Mouse (Mus musculus) layer of hippocampus, postnatal 14 days (tissue): Measurements from ENCODE around the gene Rnf10. TPM values are rescaled to one million over a fixed set of nuclear protein-coding genes. Genes with fewer than 3 reads are reported as not detected.
A peak's percentile ranks its signal among the peaks of the same experiment; 100 is the strongest.

Source experiments
- DNase-seq, 2 experiments: peaks; one replicate each; pipeline ENCODE4 v3.0.0; 2021 to 2022; ENCODE audit warnings: low spot score in 2 of 2, mixed read lengths in 1 of 2
- total RNA-seq, 2 experiments: library from RNA; stranded (reverse); gene quantifications; 2 replicates each; pipeline ENCODE4 v1.2.3; 2021

The Rnf10 gene
- total RNA-seq, 2 experiments from 2014 or later: 262 to 266 TPM

DNA sequence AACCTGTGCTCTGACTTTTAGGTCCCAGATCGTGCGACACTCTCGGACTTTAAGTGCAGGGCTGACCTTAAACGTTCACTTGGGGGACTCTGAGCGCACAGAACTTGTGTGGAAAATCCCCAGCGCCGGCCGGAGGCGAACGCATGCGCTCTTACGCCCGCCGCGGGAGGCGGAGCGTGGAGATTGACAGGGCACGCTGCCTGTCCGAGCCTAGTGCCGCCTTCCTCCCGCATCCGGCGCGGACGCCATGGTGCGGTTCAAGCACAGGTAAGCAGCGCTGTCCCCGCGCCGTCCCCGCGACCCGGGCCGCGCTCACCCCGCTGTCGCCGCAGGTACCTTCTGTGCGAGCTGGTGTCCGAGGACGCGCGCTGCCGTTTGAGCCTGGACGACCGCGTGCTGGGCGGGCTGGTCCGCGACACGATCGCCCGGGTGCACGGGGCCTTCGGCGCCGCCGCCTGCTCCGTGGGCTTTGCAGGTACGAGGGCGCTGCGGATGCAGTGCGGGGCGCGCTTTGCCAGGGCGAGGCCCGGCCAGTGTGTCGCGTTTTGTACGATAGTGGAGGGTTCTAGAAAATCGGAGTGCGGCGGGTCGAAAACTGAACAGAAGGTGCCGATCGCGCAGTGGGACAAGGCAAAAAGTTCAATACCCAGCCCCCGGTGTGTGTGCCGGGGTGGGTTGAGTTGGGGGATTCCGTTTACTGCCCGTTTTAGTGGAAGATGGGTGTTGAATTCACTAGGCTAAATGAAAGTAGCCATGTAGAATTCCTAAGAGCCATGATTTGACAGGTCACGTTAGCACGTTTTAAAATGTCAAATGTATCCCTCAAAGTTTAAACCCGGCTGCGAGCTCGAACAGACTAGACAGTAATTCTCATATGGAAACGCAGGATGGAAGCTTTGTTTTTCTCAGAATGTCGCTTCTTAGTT, 34.6 kb downstream of the Rnf10 start:
- DNase-seq: peak; percentile 86 to 93

DNA sequence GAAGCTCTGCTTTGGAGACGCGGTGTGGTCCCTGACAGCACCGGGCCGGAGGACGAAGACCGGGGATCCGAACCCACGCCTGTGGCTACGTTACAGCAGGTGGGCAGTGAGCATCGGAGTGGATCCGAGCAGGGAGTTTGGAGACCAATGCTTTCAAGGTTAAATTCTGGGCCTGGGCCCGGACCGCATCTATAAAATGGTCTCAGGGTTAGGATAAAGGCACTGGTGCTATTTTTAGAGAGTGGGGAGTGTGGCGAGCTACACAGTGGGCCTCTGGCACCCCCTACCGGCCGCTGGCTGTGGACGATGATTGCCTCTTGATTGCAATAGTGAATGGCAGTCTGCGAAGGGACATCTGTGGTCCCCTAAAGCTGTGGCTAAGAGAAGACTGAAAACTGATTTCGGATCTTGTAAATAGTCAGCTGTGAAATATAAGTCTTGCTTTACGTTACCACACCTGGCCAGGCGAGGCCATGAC, 36.9 kb downstream of the Rnf10 start, which contains the start of gene Pop5:
Gene Pop5, plus strand, starts transcription at position 51 of the 478 bp plus-strand sequence.
- DNase-seq: peak; percentile 91 to 92

DNA sequence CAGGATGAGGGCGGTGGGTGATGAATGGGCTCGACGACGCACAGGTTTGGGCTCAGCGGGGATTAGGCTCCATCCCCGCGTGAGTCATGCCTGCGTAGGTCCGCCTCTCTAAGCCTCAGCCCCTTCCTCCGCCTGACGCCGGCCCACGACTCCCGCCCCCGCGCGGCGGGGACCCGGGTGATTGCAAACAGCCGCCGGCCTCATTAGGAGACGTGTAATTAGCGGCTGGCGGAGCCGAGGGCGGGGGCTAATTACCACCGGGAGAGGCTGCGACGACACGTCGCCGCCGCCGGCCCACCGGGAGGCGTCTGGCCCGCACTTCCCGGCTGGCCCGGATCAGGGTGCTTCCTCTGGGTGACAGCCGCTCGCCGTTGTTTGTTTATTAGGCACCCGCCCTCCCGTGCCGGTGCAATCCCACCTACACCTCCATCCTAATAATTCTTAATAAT, 37.4 kb downstream of the Rnf10 start:
- DNase-seq: peak; percentile 62 to 64

DNA sequence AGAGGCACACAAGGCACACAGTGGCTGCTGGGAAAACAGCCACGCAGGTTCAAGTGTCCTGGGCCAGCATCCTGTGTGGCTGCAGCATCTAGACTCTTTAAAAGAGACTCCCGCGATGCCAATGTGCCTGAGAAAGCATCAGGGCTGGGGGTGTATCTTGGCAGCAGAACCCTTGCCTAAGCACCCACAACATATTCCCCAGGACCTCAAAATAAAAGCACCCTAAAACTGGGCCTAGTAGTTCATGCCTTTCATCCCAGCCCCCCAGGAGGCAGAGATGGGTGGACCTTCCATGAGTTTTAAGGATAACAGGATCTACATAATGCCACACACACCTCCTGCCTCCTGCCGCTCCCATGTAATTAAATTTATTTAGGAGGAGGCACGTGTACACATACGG, 38.2 kb downstream of the Rnf10 start:
- DNase-seq: no peak

DNA sequence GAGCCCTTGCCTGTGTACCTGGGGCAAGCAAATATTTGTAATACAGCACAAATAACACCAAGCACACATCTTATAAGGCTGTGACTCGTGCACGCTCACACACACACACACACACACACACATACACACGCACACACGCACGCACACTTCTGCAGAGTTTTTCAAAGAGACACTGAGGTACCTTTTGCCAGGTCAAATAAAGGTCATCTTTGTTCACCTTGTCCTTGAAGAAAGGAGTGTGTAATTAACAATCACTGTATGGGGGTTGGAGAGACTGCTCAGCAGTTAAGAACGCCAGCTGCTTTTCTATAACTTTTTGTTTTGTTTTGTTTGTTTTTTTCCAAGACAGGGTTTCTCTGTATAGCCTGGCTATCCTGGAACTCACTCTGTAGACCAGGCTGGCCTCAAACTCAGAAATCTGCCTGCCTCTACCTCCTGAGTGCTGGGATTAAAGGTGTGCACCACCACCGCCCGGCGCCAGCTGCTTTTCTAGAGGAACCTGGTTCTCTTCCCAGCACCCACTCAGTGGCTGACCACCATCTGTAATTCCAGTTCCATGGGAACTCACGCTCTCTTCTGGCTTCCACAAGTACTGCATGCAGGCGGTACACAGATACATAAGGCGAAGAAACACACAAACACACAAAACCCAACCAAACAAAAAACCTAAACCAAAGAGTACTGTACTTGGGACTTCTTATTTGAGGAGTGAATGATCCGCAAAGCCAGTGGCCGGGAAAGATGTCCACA, 39.5 kb downstream of the Rnf10 start:
- no peak for DNase-seq

DNA sequence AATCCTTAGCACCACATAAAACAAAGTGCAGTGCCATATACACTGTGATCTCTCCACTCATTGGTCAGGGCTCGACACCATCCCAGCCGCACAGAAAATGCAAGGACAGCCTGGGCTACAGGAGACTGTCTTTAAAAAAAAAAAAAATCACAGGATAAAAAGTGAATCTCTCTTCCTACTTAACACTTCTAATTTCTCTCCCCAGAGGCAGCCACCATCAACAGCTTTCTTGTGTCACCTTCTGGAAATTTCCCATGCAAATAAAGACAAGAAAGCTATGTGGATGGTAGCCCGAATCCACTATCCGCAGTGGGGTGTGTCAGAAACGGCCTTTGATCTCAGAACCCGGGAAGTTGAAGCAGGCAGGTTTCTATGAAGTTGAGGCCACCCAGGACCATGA, 40.2 kb downstream of the Rnf10 start:
- no peak for DNase-seq

DNA sequence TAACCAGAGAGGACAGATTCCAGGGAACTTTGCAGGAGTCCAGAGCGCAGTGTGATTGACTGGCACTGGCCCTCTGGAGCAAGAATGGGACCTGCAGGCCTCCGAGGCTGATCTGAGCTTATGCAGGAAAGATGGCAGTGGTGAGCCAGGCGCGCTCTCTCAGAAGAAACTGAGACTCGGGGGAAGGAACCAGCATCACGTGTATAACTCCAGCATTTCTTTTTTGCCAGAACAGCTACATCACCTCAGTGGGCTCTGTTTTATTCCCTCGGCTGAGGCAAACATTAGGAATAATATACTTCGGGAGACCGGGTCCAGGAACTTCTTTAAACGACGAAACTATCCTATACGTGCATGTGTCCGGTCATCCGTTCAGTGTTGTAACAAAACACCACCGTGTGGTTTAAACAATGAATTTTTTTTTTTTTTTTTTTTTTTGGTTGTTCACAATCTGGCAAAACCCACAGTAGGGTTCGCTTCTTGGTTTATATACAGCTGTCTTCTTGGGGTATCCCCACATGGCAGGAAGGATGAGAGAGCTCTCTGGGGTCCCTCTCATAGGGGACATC, 41.1 kb downstream of the Rnf10 start:
- no peak for DNase-seq

DNA sequence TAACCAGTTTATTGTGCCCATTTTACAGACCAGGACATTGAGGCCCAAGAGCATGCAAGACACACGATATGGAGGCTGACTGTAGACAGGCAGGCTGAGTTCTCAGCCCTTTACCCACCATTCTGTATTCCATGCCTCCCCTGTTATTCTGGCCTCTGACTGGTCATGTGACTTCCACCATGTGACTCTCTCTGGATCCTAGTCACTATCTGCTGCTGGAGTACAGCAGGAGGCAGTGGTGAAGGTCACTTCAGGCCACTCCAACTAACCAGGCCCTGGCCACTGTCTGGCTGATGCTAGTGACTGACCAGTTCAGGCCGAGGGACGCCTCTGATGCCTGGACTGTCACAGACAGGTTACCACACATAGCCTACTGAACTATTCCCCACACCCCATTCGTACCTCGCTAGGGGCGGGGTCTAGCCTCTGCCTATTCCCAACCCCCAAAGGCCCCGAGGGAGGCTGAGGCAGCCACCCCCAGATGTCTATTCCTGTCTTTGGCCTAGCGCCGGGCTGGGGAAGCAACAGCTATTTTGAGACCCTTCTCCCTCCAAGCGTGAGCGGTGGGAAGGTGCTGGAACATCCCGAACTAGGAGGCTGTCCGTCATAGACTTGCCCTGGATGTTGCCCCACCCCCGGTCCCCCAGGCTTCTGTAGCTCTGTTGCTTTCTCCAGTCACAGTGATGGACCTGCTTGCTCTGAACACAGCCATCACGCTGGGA, 41.7 kb downstream of the Rnf10 start:
- no peak for DNase-seq

DNA sequence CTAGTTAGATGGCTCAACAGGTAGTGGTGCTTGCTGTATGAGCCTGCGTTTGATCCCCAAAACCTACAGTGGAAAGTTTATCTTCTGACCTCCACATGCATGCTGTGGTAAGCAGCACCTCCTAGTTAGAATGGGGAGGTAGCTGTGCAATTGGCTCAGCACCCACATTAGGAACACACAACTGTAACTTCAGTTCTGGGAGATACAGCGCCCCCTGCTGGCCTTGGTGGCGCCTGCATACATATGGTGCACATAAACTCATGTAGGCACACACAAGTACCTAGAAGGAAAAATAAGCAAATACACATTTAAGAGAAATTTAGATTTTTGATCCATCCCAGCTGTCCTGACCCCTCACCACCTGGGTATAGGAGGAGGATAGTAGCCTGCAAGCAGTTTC, 50.2 kb downstream of the Rnf10 start:
- DNase-seq: no peak

DNA sequence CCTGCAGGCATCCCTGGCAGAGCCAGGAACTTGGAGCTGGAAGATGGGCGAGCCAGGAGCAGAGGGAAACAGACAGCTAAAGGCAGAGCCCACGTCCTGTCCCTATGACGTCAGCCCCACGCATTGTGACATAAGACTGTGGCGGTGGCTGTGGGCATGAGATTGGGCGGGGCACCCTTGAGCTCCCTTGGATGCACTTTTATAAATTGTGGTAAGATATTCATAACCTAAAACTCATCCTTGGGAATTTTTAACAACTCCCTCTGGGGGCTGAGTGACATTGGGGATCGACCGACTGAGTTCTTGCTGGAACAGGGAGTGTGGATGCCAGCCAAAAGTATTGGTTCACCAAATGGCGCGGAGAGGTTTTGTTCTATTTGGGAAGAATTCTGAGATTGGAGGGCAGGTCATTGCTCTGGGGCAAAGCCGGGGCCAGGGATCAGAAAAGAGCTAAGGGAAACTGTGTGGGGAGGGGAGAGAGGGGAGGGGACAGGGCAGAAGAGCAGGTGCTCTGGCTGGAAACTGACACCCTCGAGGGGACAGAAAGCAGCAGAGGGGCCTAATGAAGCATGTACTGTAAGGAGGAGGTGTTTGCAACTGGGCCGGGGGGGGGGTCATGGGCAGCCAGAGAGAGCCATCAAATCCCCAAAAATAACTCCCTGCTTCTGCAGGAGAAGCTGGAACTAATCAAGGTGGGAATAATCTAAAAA, 51.6 kb downstream of the Rnf10 start:
- no peak for DNase-seq

DNA sequence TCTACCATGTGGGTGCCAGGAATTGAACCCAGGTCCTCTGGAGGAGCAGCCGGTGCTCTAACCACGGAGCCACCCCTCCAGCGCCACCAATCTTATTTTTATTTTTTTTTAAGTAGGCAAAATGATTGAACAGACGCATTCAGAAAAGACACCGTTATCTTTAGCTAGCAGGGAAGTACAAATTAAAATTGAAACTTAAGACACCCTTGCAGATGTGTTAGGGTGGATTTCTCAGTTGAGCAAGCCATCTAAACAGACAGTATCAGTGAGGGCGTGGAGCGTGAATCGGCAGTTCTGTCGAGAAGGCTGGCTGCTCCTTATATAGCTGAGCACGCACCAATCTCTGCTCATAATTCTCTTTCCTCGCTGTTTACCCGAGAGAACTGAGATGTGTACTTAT, 54.7 kb downstream of the Rnf10 start:
- no peak for DNase-seq

DNA sequence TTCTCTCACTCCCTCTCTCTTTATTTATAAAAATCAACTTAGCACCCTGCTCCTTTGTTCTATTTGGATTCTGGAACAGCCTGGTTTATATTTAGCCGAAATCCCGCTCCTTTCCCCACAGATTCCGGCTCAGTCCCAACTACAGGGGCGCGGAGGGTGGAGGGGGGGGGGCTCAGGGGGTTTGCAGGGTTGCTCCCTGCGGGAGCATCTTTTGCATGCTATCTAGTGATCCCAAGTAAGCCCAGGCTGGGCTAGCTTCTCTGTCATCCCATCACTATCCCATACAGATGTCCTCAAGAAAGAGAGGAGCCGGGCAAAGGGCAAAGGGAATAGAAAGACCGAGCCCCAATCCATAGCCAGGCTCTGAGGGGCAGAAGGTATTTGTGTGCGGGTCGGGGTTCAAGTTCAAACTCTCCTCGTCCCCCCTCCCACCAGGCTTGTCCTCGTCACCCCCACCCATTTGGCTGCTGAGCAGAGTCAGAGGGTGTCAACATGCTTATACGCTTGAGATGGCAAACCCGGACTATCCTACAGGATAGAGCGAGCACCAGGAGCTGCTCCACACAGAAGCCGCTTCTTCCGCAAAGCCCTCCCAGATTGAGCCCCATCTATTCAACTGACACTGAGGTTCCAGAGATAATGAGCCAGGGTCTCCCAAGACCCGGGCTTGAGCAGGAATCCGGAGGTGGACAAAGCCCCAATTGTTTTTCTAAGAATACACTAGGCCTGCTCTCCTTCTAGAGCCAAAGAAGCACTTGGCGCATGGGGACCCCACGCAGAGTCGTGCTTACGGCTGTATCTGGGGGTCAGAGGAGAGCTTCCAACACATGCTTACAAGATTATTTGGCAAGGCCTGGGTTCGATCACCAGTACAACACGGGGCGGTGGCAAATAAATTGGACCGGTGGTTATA, 57.2 kb downstream of the Rnf10 start:
- no peak for DNase-seq

DNA sequence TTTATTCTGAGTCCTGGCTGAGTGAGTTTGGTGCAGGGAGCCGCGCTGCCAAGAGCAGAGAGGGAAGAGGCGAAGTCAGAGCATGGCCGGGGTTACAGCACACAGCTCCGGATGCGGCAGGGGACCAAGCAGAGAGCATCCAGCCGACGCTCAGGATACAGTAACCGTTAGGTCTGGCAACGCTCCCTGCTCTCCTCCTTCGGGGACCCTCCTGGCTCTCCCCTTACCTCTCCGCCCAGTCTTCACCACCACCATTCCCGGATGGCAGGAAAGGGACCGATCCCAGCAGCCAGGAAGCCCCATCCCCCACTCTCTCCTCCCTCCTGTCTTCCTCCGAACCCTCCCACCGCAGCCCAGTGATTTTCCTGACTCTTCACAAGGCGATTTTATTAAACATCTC, 57.8 kb downstream of the Rnf10 start:
- DNase-seq: no peak

DNA sequence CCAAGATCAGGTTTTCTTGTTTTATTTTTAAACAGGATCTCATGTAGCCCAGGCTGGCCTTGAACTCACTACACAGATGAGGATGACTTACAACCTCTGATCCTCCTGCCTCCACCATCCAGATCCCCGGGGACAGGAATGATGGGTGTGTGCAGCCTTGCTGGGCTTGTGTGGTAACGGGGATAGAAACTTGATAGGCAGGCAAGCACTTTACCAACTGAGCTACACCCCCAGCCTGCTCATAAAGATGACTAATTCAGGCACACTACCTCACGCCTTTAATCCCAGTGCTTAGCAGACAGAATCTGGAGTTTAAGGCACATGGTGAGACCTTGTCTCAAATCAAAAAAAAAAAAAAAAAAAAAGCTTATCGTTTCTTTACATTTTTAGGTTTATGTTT, 59.8 kb downstream of the Rnf10 start:
- no peak for DNase-seq

DNA sequence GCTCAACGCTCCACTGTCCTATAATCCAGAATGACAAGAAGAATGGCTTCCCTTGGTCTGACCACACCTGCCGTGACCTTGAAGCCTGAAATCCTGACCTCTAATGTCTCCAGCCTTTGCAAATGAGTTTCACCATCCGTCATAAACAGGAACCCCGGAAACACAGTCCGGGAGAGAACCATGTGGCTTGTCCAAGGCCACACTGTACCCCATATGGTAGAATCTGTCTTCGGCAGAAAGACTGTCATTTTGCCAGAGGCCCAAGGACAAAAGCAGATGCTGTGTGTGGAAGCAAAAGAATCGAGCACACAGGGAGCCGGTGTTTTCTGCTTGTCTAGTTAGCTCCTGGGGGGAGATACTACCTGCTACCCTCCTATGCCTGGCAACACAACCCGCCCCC, 60.2 kb downstream of the Rnf10 start:
- no peak for DNase-seq

DNA sequence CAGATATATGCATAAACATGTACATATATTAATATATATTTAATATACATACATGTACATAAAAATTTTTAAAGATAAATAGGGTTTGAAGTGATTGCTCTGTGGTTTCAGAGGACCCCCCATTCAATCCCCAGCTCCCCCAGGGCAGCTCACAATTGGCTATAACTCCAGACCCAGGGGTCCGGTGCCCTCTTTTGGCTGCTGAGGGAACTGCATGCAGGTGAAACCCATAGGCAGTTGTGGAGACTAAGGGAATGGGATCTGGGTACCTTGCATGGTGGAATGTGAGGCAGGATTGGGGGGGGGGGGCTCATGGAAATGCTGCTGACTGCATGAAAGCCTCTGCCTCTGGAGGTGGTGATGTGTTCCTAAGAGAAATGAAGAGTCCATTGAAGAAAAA, 62.3 kb downstream of the Rnf10 start:
- no peak for DNase-seq

DNA sequence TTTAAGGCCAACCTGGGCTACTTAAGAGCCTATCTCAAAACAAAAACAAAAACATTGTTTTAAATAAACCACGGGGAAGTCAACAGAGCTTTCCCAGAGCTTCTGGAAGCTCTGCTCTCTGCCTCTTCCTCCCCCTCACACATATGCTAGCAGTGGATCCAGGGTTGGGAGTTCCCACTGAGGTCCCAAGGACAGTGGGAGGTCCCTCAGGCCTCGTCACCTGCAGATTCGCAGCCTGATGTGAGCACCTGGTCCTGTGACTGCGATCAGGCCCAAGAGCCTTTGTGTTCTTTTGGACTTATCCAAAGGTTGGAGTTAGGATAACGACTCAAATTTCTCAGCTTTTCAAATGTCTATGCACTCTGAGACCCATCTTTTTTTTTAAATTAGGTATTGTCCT, 64.1 kb downstream of the Rnf10 start:
- no peak for DNase-seq

DNA sequence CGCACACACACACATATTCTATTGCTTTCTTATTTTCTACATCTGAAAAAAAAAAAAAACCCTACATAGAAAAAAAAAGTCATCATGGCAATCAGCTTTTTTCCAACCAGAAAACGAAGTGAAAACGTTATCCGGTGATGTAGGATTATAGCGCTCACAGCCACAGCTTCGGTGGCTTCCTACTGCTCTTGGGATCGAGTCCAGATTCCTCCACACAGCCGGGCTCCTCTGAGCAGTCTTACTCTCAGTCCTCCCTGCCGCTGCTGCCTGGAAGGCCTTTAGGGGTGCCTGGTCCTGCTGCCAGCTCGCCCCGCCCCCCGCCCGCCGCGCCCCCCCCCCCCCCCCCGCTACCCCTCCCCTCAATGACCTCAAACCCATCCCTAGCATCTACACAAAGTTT, 64.8 kb downstream of the Rnf10 start:
- DNase-seq: no peak

DNA sequence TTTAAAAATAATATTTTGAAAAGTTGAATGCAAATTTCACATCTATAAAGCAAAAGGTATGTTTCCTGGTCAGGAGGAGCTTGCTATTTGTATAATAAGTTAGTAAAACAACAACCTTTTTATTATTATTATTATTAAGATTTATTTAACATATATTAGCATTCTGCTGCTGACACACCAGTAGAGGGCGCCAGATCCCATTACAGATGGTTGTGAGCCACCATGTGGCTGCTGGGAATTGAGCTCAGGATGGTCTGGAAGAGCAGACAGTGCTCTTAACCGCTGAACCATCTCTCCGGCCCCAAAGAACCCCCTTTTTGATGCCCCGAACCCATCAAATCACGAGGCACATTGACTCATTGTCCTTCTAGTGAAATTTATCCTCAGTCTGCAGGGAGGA, 65.5 kb downstream of the Rnf10 start:
- no peak for DNase-seq
